Mouse (Mus musculus): ENCODE data around the gene Lhb. TPM values are rescaled to one million over a fixed set of nuclear protein-coding genes. Genes with fewer than 3 reads are reported as not detected.
"Not testable (repeated sequence)": the region's sequence is repeated elsewhere in the genome, so short reads cannot be mapped to it uniquely, and the experiment has no call there.

The Lhb gene
- polyA plus RNA-seq, 1 experiment, result not detected

GRCm38 (mm10) chr7:45460860-45461314 lies 40.3 kb downstream of the Lhb start:
- TF ChIP-seq CTCF (IDR thresholded peaks at IDR 0.05; ENCODE audit: extremely low read depth, insufficient read length, insufficient replicate concordance, low read depth, low read length), result no peak
- no peak for TF ChIP-seq POLR2A (IDR thresholded peaks at IDR 0.05; ENCODE audit: low read depth, low read length)
- Histone ChIP-seq H3K4me1 (ENCODE audit: control insufficient read depth, insufficient read depth, insufficient read length, low read length) (peaks cover 22% of the 10 kb centered on the region), H3K27me3 (ENCODE audit: control insufficient read depth, insufficient read depth, low read length) (no peaks in the 10 kb centered on the region), H3K4me3 (ENCODE audit: low read depth, low read length) (peak overlapping the region; percentile 42), H3K36me3 (ENCODE audit: control insufficient read depth, insufficient read depth, low read length) (peaks cover 33% of the 10 kb centered on the region), H3K27ac (ENCODE audit: insufficient read depth, low read depth, low read length) (peak overlapping the region; percentile 98)
- 5% methylated on average over 13 of the region's 13 CpGs for WGBS

GRCm38 (mm10) chr7:45461326-45461725 lies 40.7 kb downstream of the Lhb start:
- H3K4me1 ChIP-seq (ENCODE audit: control insufficient read depth, insufficient read depth, insufficient read length, low read length), result peaks cover 22% of the 10 kb centered on the region
- TF ChIP-seq CTCF (IDR thresholded peaks at IDR 0.05; ENCODE audit: extremely low read depth, insufficient read length, insufficient replicate concordance, low read depth, low read length) (no peak), POLR2A (IDR thresholded peaks at IDR 0.05; ENCODE audit: low read depth, low read length) (no peak)
- H3K27ac ChIP-seq (ENCODE audit: insufficient read depth, low read depth, low read length), result peak overlapping the region; percentile 98
- 56% methylated on average over 5 of the region's 5 CpGs for WGBS
- H3K36me3 ChIP-seq (ENCODE audit: control insufficient read depth, insufficient read depth, low read length), result peaks cover 33% of the 10 kb centered on the region
- peak overlapping the region; percentile 42 for H3K4me3 ChIP-seq (ENCODE audit: low read depth, low read length)
- H3K27me3 ChIP-seq (ENCODE audit: control insufficient read depth, insufficient read depth, low read length), result no peaks in the 10 kb centered on the region

GRCm38 (mm10) chr7:45461781-45462180 lies 41.2 kb downstream of the Lhb start:
- Histone ChIP-seq H3K4me1 (ENCODE audit: control insufficient read depth, insufficient read depth, insufficient read length, low read length) (peaks cover 22% of the 10 kb centered on the region), H3K4me3 (ENCODE audit: low read depth, low read length) (no peak overlapping the region), H3K27me3 (ENCODE audit: control insufficient read depth, insufficient read depth, low read length) (no peaks in the 10 kb centered on the region), H3K36me3 (ENCODE audit: control insufficient read depth, insufficient read depth, low read length) (peaks cover 32% of the 10 kb centered on the region), H3K27ac (ENCODE audit: insufficient read depth, low read depth, low read length) (peak overlapping the region; percentile 54; the same call in 1 of the 2 replicates)
- no peak for TF ChIP-seq POLR2A (IDR thresholded peaks at IDR 0.05; ENCODE audit: low read depth, low read length)
- TF ChIP-seq CTCF (IDR thresholded peaks at IDR 0.05; ENCODE audit: extremely low read depth, insufficient read length, insufficient replicate concordance, low read depth, low read length), result no peak
- 91% methylated on average over 4 of the region's 4 CpGs for WGBS

GRCm38 (mm10) chr7:45462325-45462724 lies 41.7 kb downstream of the Lhb start:
- Histone ChIP-seq H3K36me3 (ENCODE audit: control insufficient read depth, insufficient read depth, low read length) (peaks cover 27% of the 10 kb centered on the region), H3K27me3 (ENCODE audit: control insufficient read depth, insufficient read depth, low read length) (no peaks in the 10 kb centered on the region), H3K27ac (ENCODE audit: insufficient read depth, low read depth, low read length) (no peak overlapping the region), H3K4me3 (ENCODE audit: low read depth, low read length) (no peak overlapping the region), H3K4me1 (ENCODE audit: control insufficient read depth, insufficient read depth, insufficient read length, low read length) (peaks cover 18% of the 10 kb centered on the region)
- 85% methylated on average over 4 of the region's 4 CpGs for WGBS
- TF ChIP-seq CTCF (IDR thresholded peaks at IDR 0.05; ENCODE audit: extremely low read depth, insufficient read length, insufficient replicate concordance, low read depth, low read length), result no peak
- TF ChIP-seq POLR2A (IDR thresholded peaks at IDR 0.05; ENCODE audit: low read depth, low read length), result no peak

- H3K4me3 ChIP-seq (ENCODE audit: low read depth, low read length); H3K27ac ChIP-seq (ENCODE audit: insufficient read depth, low read depth, low read length); H3K27me3 ChIP-seq (ENCODE audit: control insufficient read depth, insufficient read depth, low read length): not testable (repeated sequence)
- peaks cover 21% of the 10 kb centered on the region for H3K36me3 ChIP-seq (ENCODE audit: control insufficient read depth, insufficient read depth, low read length)
- WGBS, result 70% methylated on average over 4 of the region's 4 CpGs
- H3K4me1 ChIP-seq (ENCODE audit: control insufficient read depth, insufficient read depth, insufficient read length, low read length), result peaks cover 16% of the 10 kb centered on the region
Measured at GRCm38 (mm10) chr7:45462868-45463267, 42.2 kb downstream of the Lhb start.

- TF ChIP-seq POLR2A (IDR thresholded peaks at IDR 0.05; ENCODE audit: low read depth, low read length), result no peak
- TF ChIP-seq CTCF (IDR thresholded peaks at IDR 0.05; ENCODE audit: extremely low read depth, insufficient read length, insufficient replicate concordance, low read depth, low read length), result no peak
- H3K36me3 ChIP-seq (ENCODE audit: control insufficient read depth, insufficient read depth, low read length), result peaks cover 13% of the 10 kb centered on the region
Measured at GRCm38 (mm10) chr7:45463987-45464778, 43.6 kb downstream of the Lhb start.

GRCm38 (mm10) chr7:45465112-45465511 lies 44.5 kb downstream of the Lhb start:
- Histone ChIP-seq H3K27ac (ENCODE audit: insufficient read depth, low read depth, low read length) (no peak overlapping the region), H3K4me1 (ENCODE audit: control insufficient read depth, insufficient read depth, insufficient read length, low read length) (peaks cover 13% of the 10 kb centered on the region), H3K27me3 (ENCODE audit: control insufficient read depth, insufficient read depth, low read length) (no peaks in the 10 kb centered on the region), H3K36me3 (ENCODE audit: control insufficient read depth, insufficient read depth, low read length) (peaks cover 13% of the 10 kb centered on the region), H3K4me3 (ENCODE audit: low read depth, low read length) (no peak overlapping the region)
- TF ChIP-seq CTCF (IDR thresholded peaks at IDR 0.05; ENCODE audit: extremely low read depth, insufficient read length, insufficient replicate concordance, low read depth, low read length), result no peak
- no peak for TF ChIP-seq POLR2A (IDR thresholded peaks at IDR 0.05; ENCODE audit: low read depth, low read length)
- 95% methylated on average over 12 of the region's 12 CpGs for WGBS

More at GRCm38 (mm10) chr7:45463987-45464778, 43.6 kb downstream of the Lhb start:
- Histone ChIP-seq H3K4me1 (ENCODE audit: control insufficient read depth, insufficient read depth, insufficient read length, low read length) (peaks cover 16% of the 10 kb centered on the region), H3K27ac (ENCODE audit: insufficient read depth, low read depth, low read length) (no peak overlapping the region), H3K27me3 (ENCODE audit: control insufficient read depth, insufficient read depth, low read length) (no peaks in the 10 kb centered on the region), H3K4me3 (ENCODE audit: low read depth, low read length) (no peak overlapping the region)
- WGBS, result 91% methylated on average over 7 of the region's 7 CpGs

Data from small intestine, adult 2 months (tissue).